Mouse (Mus musculus) MEL (cell line): ENCODE data around the gene BC037034. TPM values are rescaled to one million over a fixed set of nuclear protein-coding genes. Genes with fewer than 3 reads are reported as not detected.

ENCODE experiments used
- DNase-seq: peaks from one replicate; pipeline ENCODE4 v3.0.0; 2011; ENCODE audit warnings: low read depth, low spot score
- H3K27ac ChIP-seq: 2 replicates; pipeline ENCODE4 v1.5.1; 2012; ENCODE audit warnings: low read depth, mild to moderate bottlenecking, control low read depth, low read length, moderate library complexity; ENCODE audit not compliant: control insufficient read depth
- H3K27me3 ChIP-seq, 2 experiments: fragments of 150-350 bp in 1 of 2; sonication (generic) in 1 of 2; 2 replicates each; pipeline ENCODE4 v1.6.1; 2012; ENCODE audit warnings: low read length in 2 of 2, mild to moderate bottlenecking in 2 of 2, improper control_type of control experiment in 1 of 2, moderate library complexity in 1 of 2; ENCODE audit not compliant: insufficient read depth in 2 of 2, control insufficient read depth in 1 of 2
- H3K36me3 ChIP-seq, 2 experiments: 2 replicates each; pipeline ENCODE4 v1.6.1; 2012 to 2014; ENCODE audit warnings: low read length in 2 of 2, improper control_type of control experiment in 1 of 2, inconsistent platforms in 1 of 2, mild to moderate bottlenecking in 1 of 2; ENCODE audit not compliant: insufficient read depth in 2 of 2, control insufficient read depth in 1 of 2
- H3K4me1 ChIP-seq, 2 experiments: fragments of 150-350 bp in 1 of 2; sonication (generic) in 1 of 2; 2 replicates each; pipeline ENCODE4 v1.6.1; 2012; ENCODE audit warnings: low read length in 2 of 2, improper control_type of control experiment in 1 of 2, mild to moderate bottlenecking in 1 of 2; ENCODE audit not compliant: insufficient read depth in 2 of 2, control insufficient read depth in 1 of 2
- H3K4me3 ChIP-seq, 2 experiments: fragments of 150-350 bp in 1 of 2; sonication (generic) in 1 of 2; 2 replicates each; pipeline ENCODE4 v1.5.1; 2012; ENCODE audit warnings: low read depth in 2 of 2, low read length in 2 of 2, mild to moderate bottlenecking in 2 of 2, moderate library complexity in 2 of 2, control low read depth in 1 of 2, improper control_type of control experiment in 1 of 2; ENCODE audit not compliant: control insufficient read depth in 1 of 2, insufficient read depth in 1 of 2
- H3K79me2 ChIP-seq: 2 replicates; pipeline ENCODE4 v1.6.1; 2012; ENCODE audit warnings: mild to moderate bottlenecking, low read length, moderate library complexity; ENCODE audit not compliant: control insufficient read depth, poor library complexity, insufficient read depth
- H3K9ac ChIP-seq: 2 replicates; pipeline ENCODE4 v1.6.1; 2012; ENCODE audit warnings: low read depth, mild to moderate bottlenecking, control low read depth, low read length, moderate library complexity; ENCODE audit not compliant: control insufficient read depth, poor library complexity, severe bottlenecking
- H3K9me3 ChIP-seq: fragments of 150-350 bp; sonication (generic); replicated peaks from 2 replicates; pipeline ENCODE4 v1.6.1; 2012; ENCODE audit warnings: mild to moderate bottlenecking, low read length, improper control_type of control experiment, moderate library complexity; ENCODE audit not compliant: insufficient read depth
- CHD1 ChIP-seq: IDR thresholded peaks from 2 replicates; pipeline ENCODE4 v1.6.1; 2012; ENCODE audit warnings: low read depth, mild to moderate bottlenecking, inconsistent platforms, low read length, improper control_type of control experiment
- CHD2 ChIP-seq: IDR thresholded peaks from 2 replicates; pipeline ENCODE4 v1.6.1; 2011; ENCODE audit warnings: low read length, improper control_type of control experiment
- E2F4 ChIP-seq: IDR thresholded peaks from 2 replicates; pipeline ENCODE4 v1.6.1; 2011; ENCODE audit warnings: low read depth, low read length, improper control_type of control experiment, borderline replicate concordance
- ELF1 ChIP-seq: IDR thresholded peaks from 2 replicates; pipeline ENCODE4 v1.6.1; 2014; ENCODE audit warnings: low read depth, mild to moderate bottlenecking, inconsistent platforms, low read length, improper control_type of control experiment, moderate library complexity
- EP300 ChIP-seq, 2 experiments: IDR thresholded peaks; 2 replicates each; pipeline ENCODE4 v1.6.1; 2011; ENCODE audit warnings: improper control_type of control experiment in 2 of 2, low read length in 2 of 2, low read depth in 1 of 2, mild to moderate bottlenecking in 1 of 2
- ETS1 ChIP-seq: IDR thresholded peaks from 2 replicates; pipeline ENCODE4 v1.6.1; 2012; ENCODE audit warnings: low read depth, mild to moderate bottlenecking, inconsistent platforms, low read length, improper control_type of control experiment, moderate library complexity
- GABPA ChIP-seq: IDR thresholded peaks from 2 replicates; pipeline ENCODE4 v1.6.1; 2012; ENCODE audit warnings: low read depth, mild to moderate bottlenecking, inconsistent platforms, low read length, improper control_type of control experiment, moderate library complexity
- GATA1 ChIP-seq: IDR thresholded peaks from 2 replicates; pipeline ENCODE4 v1.6.1; 2011; ENCODE audit warnings: low read depth, low read length, improper control_type of control experiment
- HCFC1 ChIP-seq: IDR thresholded peaks from 2 replicates; pipeline ENCODE4 v1.6.1; 2012; ENCODE audit warnings: low read depth, mild to moderate bottlenecking, inconsistent platforms, low read length, improper control_type of control experiment, moderate library complexity
- KAT2A ChIP-seq: conservative IDR thresholded peaks from 2 replicates; pipeline ENCODE4 v1.6.1; 2012; ENCODE audit warnings: low read depth, low read length, improper control_type of control experiment, inconsistent platforms
- MAFK ChIP-seq: IDR thresholded peaks from 2 replicates; pipeline ENCODE4 v1.6.1; 2011; ENCODE audit warnings: low read depth, mild to moderate bottlenecking, low read length, improper control_type of control experiment, borderline replicate concordance
- MAX ChIP-seq: IDR thresholded peaks from 2 replicates; pipeline ENCODE4 v1.6.1; 2011; ENCODE audit warnings: low read length, improper control_type of control experiment
- MYB ChIP-seq: IDR thresholded peaks from 2 replicates; pipeline ENCODE4 v1.6.1; 2011; ENCODE audit warnings: mild to moderate bottlenecking, low read depth, low read length, improper control_type of control experiment
- NRF1 ChIP-seq: IDR thresholded peaks from 2 replicates; pipeline ENCODE4 v1.6.1; 2014; ENCODE audit warnings: low read depth, mild to moderate bottlenecking, inconsistent platforms, low read length, improper control_type of control experiment, moderate library complexity; ENCODE audit not compliant: poor library complexity, insufficient read depth, severe bottlenecking
- POLR2AphosphoS2 ChIP-seq: IDR thresholded peaks from 2 replicates; pipeline ENCODE4 v1.6.1; 2011; ENCODE audit warnings: low read length, improper control_type of control experiment
- RAD21 ChIP-seq: IDR thresholded peaks from 2 replicates; pipeline ENCODE4 v1.6.1; 2011; ENCODE audit warnings: mild to moderate bottlenecking, low read depth, low read length, improper control_type of control experiment
- RCOR1 ChIP-seq: IDR thresholded peaks from 2 replicates; pipeline ENCODE4 v1.6.1; 2012; ENCODE audit warnings: low read depth, mild to moderate bottlenecking, inconsistent platforms, low read length, improper control_type of control experiment
- SIN3A ChIP-seq: IDR thresholded peaks from 2 replicates; pipeline ENCODE4 v1.6.1; 2012; ENCODE audit warnings: low read length, improper control_type of control experiment, inconsistent platforms
- SMC3 ChIP-seq: IDR thresholded peaks from 2 replicates; pipeline ENCODE4 v1.6.1; 2011; ENCODE audit warnings: low read depth, low read length, improper control_type of control experiment
- TAL1 ChIP-seq: IDR thresholded peaks from 2 replicates; pipeline ENCODE4 v1.6.1; 2012; ENCODE audit warnings: mild to moderate bottlenecking, inconsistent platforms, low read length, moderate library complexity, mixed read lengths
- TBP ChIP-seq: IDR thresholded peaks from 2 replicates; pipeline ENCODE4 v1.8.0; 2011; ENCODE audit warnings: low read depth, low read length, improper control_type of control experiment
- TCF12 ChIP-seq: IDR thresholded peaks from 2 replicates; pipeline ENCODE4 v1.6.1; 2014; ENCODE audit warnings: low read depth, mild to moderate bottlenecking, inconsistent platforms, low read length, improper control_type of control experiment, moderate library complexity
- USF1 ChIP-seq: IDR thresholded peaks from 2 replicates; pipeline ENCODE4 v1.6.1; 2014; ENCODE audit warnings: low read depth, mild to moderate bottlenecking, inconsistent platforms, low read length, improper control_type of control experiment, moderate library complexity
- USF2 ChIP-seq, 2 experiments: IDR thresholded peaks; 2 replicates each; pipeline ENCODE4 v1.6.1; 2011 to 2012; ENCODE audit warnings: improper control_type of control experiment in 2 of 2, low read length in 2 of 2, borderline replicate concordance in 1 of 2, inconsistent platforms in 1 of 2, low read depth in 1 of 2, mild to moderate bottlenecking in 1 of 2; ENCODE audit not compliant: insufficient read depth in 1 of 2
- ZMIZ1 ChIP-seq: IDR thresholded peaks from 2 replicates; pipeline ENCODE4 v1.6.1; 2012; ENCODE audit warnings: low read depth, mild to moderate bottlenecking, inconsistent platforms, low read length, improper control_type of control experiment, moderate library complexity
- ZNF384 ChIP-seq: IDR thresholded peaks from 2 replicates; pipeline ENCODE4 v1.6.1; 2012; ENCODE audit warnings: low read depth, mild to moderate bottlenecking, inconsistent platforms, low read length, improper control_type of control experiment
- polyA plus RNA-seq, 2 experiments: library from polyadenylated mRNA; stranded (reverse) in 1 of 2; unstranded in 1 of 2; fragments of >175 nt in 1 of 2; fragments of >200 nt in 1 of 2; gene quantifications; 2 replicates each; pipeline versions ENCODE4 v1.2.1 to v1.2.4; 2012; ENCODE audit warnings: low replicate concordance in 2 of 2, low read depth in 1 of 2; ENCODE audit not compliant: insufficient read length in 2 of 2, insufficient read depth in 1 of 2, missing spikeins in 1 of 2
- total RNA-seq: library from RNA; depleted of rRNA; stranded (reverse); fragments of 300-350 nt; gene quantifications from 2 replicates; pipeline ENCODE4 v1.2.3, GENCODE M21; 2012

The BC037034 gene
- total and polyA plus RNA-seq, 3 experiments = 35.6 to 59.1 TPM; not detected in 1

DNA sequence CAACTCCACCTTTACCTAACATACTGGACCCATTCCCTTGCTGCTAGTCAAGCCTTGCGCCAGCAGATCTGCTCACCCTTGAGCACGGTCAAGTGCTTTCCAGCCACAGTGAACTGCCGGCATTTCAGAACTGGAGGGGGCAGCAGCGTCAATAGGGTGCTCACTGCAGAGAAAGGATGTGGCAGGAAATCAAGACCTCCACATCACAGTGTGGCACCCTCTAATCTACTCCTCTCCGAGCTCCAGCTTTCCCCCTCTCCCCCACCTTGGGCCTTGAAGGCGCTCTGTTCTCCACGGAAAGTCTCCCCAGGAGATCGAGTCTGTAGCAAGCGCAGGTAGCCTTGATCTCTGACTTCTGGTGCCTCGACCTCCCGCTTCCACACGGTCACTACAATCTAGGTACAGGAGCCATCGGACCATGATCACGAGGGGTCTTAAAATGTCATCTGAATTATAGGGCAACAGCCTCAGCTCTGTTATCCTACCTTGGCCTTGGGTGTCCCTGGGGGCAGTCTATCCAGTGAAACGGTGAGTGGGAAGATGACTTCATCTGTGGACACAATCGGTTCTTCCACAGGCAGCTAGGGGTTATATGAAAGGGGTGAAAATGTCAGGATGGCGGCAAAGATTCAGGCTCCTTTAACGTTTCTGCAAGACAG lies 1.1 kb downstream of the BC037034 start (continued):
- TF ChIP-seq HCFC1 (no peak), USF1 (no peak), ZNF384 (no peak), MAX (0 out of 2 replicates have a peak, but pooled peaks have one; percentile 17), ELF1 (no peak), TBP (0 out of 2 replicates have a peak, but pooled peaks have one; percentile 24), NRF1 (no peak), RAD21 (no peak), EP300 (IDR thresholded peaks at IDR 0.05; ENCODE audit: low read depth in 1 of 2, low read length in 2 of 2) (0 out of 4 replicates have a peak, but pooled peaks of 1 of the 2 experiments have one; percentile 8)
- TF ChIP-seq, all 39 proteins: peak for 9

DNA sequence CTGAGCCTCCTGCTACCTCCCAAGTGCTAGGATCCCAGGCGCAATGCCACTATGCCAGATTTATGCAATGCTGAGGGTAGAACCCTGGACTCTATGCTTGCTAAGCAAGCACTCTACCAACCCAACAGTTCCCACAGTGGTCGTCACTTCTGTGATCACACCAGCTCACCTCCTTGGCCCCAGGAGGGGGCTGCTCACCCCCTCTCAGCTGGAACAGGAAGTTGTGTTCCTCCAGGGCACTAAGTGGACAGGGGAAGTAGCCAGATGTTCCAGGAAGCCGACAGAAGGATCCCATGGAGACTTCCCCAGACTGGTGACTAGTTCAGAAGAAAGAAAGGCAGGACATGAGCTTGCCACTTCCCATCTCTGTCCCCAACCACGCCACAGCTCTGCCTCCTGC lies 1.8 kb downstream of the BC037034 start:
- H3K9me3 ChIP-seq = no peaks in the 10 kb centered on the region
- TF ChIP-seq POLR2AphosphoS2 (no peak), MAFK (no peak), USF2 (IDR thresholded peaks at IDR 0.05; ENCODE audit: borderline replicate concordance in 1 of 2, insufficient read depth in 1 of 2, low read depth in 1 of 2, low read length in 2 of 2) (no peak), CHD2 (no peak), NRF1 (no peak), GABPA (no peak)
- TF ChIP-seq, all 39 proteins: peak for 0
- Histone ChIP-seq H3K4me1 (peaks cover 12 to 61% of the 10 kb centered on the region in 2 experiments), H3K79me2 (peaks cover 48% of the 10 kb centered on the region), H3K27me3 (no peaks in the 10 kb centered on the region), H3K27ac (peak overlapping the region; percentile 100), H3K36me3 (peaks cover 3 to 56% of the 10 kb centered on the region in 2 experiments; a peak in 3 of 4 replicates), H3K9ac (peak overlapping the region; percentile 93), H3K4me3 (peak overlapping the region; percentile 68 to 89)
- DNase-seq = peak; percentile 63

DNA sequence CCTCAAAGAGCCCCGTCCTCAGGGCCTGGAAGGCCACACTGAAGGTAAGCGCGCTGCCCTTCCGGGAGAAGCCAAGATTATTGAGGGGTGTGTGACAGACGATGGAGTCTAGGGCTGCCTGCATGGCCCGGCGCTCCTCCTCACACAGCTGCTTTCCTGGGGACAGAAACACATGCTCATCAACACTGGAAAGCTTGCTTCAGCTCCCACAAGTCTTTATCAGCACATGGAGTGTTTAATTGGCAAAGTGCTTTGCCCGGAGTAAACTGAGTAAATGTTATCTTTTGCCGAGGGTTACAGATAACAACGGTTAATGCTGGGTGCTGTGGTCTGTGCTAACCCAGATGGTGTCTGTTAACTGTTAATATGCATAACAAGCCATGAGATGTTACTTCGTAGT lies 3.0 kb downstream of the BC037034 start:
- DNase-seq = peak; percentile 87
- H3K9ac ChIP-seq = peak overlapping the region; percentile 93
- peaks cover 48% of the 10 kb centered on the region for H3K79me2 ChIP-seq
- peaks cover 12 to 70% of the 10 kb centered on the region in 2 experiments for H3K4me1 ChIP-seq
- H3K36me3 ChIP-seq = peaks cover 3 to 63% of the 10 kb centered on the region in 2 experiments; a peak in 3 of 4 replicates
- no peaks in the 10 kb centered on the region for H3K9me3 ChIP-seq
- H3K4me3 ChIP-seq = peak overlapping the region in 1 of 2 experiments; percentile 68; a peak in 3 of 4 replicates
- H3K27me3 ChIP-seq = no peaks in the 10 kb centered on the region
- peak overlapping the region; percentile 100 for H3K27ac ChIP-seq
- TF ChIP-seq ZNF384 (no peak), USF1 (no peak; the same call in 1 of the 2 replicates), GATA1 (peak; percentile 100), RAD21 (no peak), ZMIZ1 (peak; percentile 61; the same call in 1 of the 2 replicates), KAT2A (0 out of 2 replicates have a peak, but pooled peaks have one; percentile 35), TCF12 (peak; percentile 97), MYB (peak; percentile 99), TAL1 (peak; percentile 72), SIN3A (peak; percentile 99), CHD1 (peak; percentile 35; the same call in 1 of the 2 replicates), GABPA (no peak), EP300 (IDR thresholded peaks at IDR 0.05; ENCODE audit: low read depth in 1 of 2, low read length in 2 of 2) (peak; percentile 99 to 100), E2F4 (no peak), HCFC1 (peak; percentile 68), ETS1 (peak; percentile 100), MAFK (peak; percentile 82; the same call in 1 of the 2 replicates), ELF1 (peak; percentile 19; the same call in 1 of the 2 replicates), SMC3 (no peak), RCOR1 (peak; percentile 95)
